Mouse (Mus musculus) spleen, adult 18-20 months (tissue): ENCODE measurements around the gene Sh3bp5l.

Source experiments
- DNase-seq, 2 experiments: peaks; one replicate each; pipeline ENCODE4 v3.0.0; 2022; ENCODE audit warnings: mixed read lengths in 2 of 2

The Sh3bp5l gene

DNA sequence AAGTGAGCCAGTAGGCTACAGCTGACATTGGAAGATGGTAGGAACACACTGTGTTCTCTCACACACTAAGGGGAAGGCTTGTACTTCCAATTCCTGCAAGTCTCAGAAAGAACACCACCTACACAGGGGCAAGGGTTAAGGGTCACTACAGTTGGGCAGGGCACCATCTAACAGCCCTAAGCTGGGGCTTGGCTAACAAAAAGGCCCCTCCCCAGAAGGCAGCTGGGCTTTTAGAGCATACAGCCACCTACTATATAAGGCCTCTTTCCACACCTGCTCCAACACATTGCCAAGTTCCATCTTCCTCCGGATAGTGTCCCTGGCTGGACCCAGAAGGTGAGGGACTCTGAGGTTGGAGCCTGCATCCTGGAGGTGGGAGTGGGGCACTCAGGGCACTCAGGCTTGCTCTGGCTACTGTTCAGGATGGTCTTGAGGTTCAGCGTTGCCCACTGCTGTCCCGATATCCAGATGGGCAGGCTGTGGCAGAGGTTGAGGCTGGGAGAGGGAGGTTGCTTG is 48.3 kb downstream of the Sh3bp5l start, which contains the start of gene Lypd8:
TSS of gene Lypd8 (plus strand) at position 281 of the 516 bp plus-strand sequence.
- DNase-seq: no peak

GRCm38 (mm10) chr11:58379516-58379915 is 49.0 kb downstream of the Sh3bp5l start:
- no peak for DNase-seq

GRCm38 (mm10) chr11:58382471-58382870 is 51.9 kb downstream of the Sh3bp5l start:
- no peak for DNase-seq
